Mouse (Mus musculus) CD8-positive naive resting alpha-beta T cell, adult 57 days (primary cell): ENCODE results near the gene Kdm5a. TPM values are rescaled to one million over a fixed set of nuclear protein-coding genes. Genes with fewer than 3 reads are reported as not detected.

ENCODE experiments used
- total RNA-seq: library from RNA; stranded (reverse); gene quantifications from one replicate; pipeline ENCODE4 v1.2.4, GENCODE M21; 2023

Gene Kdm5a
- total RNA-seq, result 146 TPM

GRCm38 (mm10) chr6:120363688-120364522, at the start of gene Kdm5a, which contains the start of gene Ccdc77:
TSS of gene Kdm5a (plus strand) at chr6:120364124.
TSS of gene Ccdc77 (minus strand) at chr6:120364374.

GRCm38 (mm10) chr6:120463086-120463871, 99.4 kb downstream of the Kdm5a start, which contains the start of gene Il17ra:
TSS of gene Il17ra (plus strand) at chr6:120463247.

GRCm38 (mm10) chr6:120493374-120494181, 129.7 kb downstream of the Kdm5a start, which contains the start of gene Tmem121b:
TSS of gene Tmem121b (minus strand) at chr6:120493807.

Other genes starting within 250 kb of the Kdm5a start
- not detected for gene D330020A13Rik, start 69.8 kb upstream of the Kdm5a start, total RNA-seq
- not detected for gene B4galnt3, start 69.6 kb upstream of the Kdm5a start, total RNA-seq
- gene Ccdc77, start 250 bp downstream of the Kdm5a start, total RNA-seq, result 7.5 TPM
- 218 TPM for gene Il17ra, start 99.1 kb downstream of the Kdm5a start, total RNA-seq
- gene Tmem121b, start 129.7 kb downstream of the Kdm5a start, total RNA-seq, result 0.31 TPM
- 99.4 TPM for gene Hdhd5, start 167.2 kb downstream of the Kdm5a start, total RNA-seq